Comparison of ENCODE assay signal across 9 mouse cellular contexts in the genomic region with DNA sequence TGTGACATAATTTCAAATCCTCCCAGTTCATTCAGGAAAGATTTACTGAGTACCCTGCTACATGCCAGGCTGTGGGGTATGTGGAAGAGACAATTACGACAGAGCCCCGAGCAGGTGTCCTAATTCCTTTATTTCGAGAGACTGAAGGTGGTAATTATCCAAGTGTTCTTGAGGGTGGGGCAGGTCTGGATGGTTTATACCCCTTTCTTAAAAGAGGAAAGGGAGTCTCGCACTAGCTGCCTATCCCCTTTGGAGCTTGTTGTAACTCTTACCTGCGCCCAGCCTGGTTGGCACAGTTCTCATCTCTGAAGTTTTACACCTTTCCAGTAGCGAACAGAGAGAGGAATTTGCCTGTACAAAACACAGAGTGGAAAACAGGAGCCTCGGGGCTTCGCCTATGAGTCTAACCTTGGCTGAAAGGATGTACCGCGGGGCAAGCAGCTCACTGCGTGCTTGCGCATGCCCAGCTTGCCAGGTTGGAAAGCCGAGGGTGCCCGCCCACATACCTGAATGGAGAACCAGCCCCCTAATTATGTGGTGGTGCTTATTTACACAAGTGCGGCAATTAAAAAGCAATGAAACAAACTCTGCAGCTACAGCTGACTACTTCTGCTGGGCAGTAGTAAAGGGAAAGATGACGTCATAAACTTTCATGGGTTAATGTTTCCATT.
A peak's percentile ranks its signal among the peaks of the same experiment; 100 is the strongest.
DNase-seq lines count a peak whose midpoint lies in the region; ATAC-seq and TF ChIP-seq lines count a peak whose summit lies in the region.
"Had no signal": no experiment of that assay in that cellular context is flagged by ENCODE, and none has a peak within 500 bp of the region (broad histone marks: within the 10 kb centered on the region; RNA-seq: fewer than 3 reads in every experiment).

No protein-coding gene starts in this region.

- no peak for DNase-seq in heart, adult 8-10 months (ENCODE audit: low spot score)
- DNase-seq in cerebellum, adult 11-12 months: peak; percentile 74
- no peak for DNase-seq in heart, postnatal 0 days (ENCODE audit: low spot score)
- DNase-seq in adrenal gland, adult 2 months: no peak
- no peak for DNase-seq in thymus, postnatal 25 days
- DNase-seq in natural killer cell, adult 2 months (ENCODE audit: low spot score in 2 of 2): no peak

- no peak for ATAC-seq in heart, embryonic 15.5 days (replicated peaks; ENCODE audit: insufficient number of reproducible peaks, insufficient read depth, low FRiP score, low read depth)
- no peak for ATAC-seq in heart, postnatal 0 days (ENCODE audit: insufficient read depth, low read depth)
- no peak for ATAC-seq in limb, embryonic 13.5 days (ENCODE audit: low FRiP score, low read depth)

- WGBS in heart, embryonic 15.5 days: 76% methylated on average over 16 of the region's 16 CpGs
- 81% methylated on average over 16 of the region's 16 CpGs for WGBS in heart, postnatal 0 days
- WGBS in limb, embryonic 13.5 days: 61% methylated on average over 16 of the region's 16 CpGs

- TF ChIP-seq CTCF in heart, postnatal 0 days (IDR thresholded peaks at IDR 0.05; ENCODE audit: low read depth): no peak

- no peak overlapping the region for H3K9ac ChIP-seq in heart, embryonic 15.5 days
- no peak overlapping the region for H3K9ac ChIP-seq in heart, postnatal 0 days (replicated peaks; ENCODE audit: low read depth, low read length)
- no peak overlapping the region for H3K9ac ChIP-seq in limb, embryonic 13.5 days

- TF ChIP-seq EP300 in heart, postnatal 0 days (IDR thresholded peaks at IDR 0.05; ENCODE audit: low read depth): no peak; the same call in 1 of the 2 replicates

- no peaks in the 10 kb centered on the region for H3K27me3 ChIP-seq in heart, embryonic 15.5 days
- no peaks in the 10 kb centered on the region for H3K27me3 ChIP-seq in heart, postnatal 0 days (ENCODE audit: control insufficient read depth, insufficient read depth, low read length)
- no peaks in the 10 kb centered on the region for H3K27me3 ChIP-seq in limb, embryonic 13.5 days

- peaks cover 38% of the 10 kb centered on the region for H3K4me1 ChIP-seq in heart, embryonic 15.5 days (replicated peaks)
- H3K4me1 ChIP-seq in heart, postnatal 0 days (ENCODE audit: control insufficient read depth, insufficient read depth): peaks cover 20% of the 10 kb centered on the region
- H3K4me1 ChIP-seq in limb, embryonic 13.5 days: peaks cover 57% of the 10 kb centered on the region

- H3K9me3 ChIP-seq in heart, embryonic 15.5 days (replicated peaks): no peaks in the 10 kb centered on the region
- H3K9me3 ChIP-seq in heart, postnatal 0 days (replicated peaks; ENCODE audit: control insufficient read depth, low read length): no peaks in the 10 kb centered on the region
- no peaks in the 10 kb centered on the region for H3K9me3 ChIP-seq in limb, embryonic 13.5 days

- no peaks in the 10 kb centered on the region for H3K36me3 ChIP-seq in heart, embryonic 15.5 days
- no peaks in the 10 kb centered on the region for H3K36me3 ChIP-seq in heart, postnatal 0 days (replicated peaks; ENCODE audit: control insufficient read depth, insufficient read depth, low read length)
- H3K36me3 ChIP-seq in limb, embryonic 13.5 days: no peaks in the 10 kb centered on the region

- H3K27ac ChIP-seq in heart, embryonic 15.5 days: peak overlapping the region; percentile 42; the same call in 1 of the 2 replicates
- peak overlapping the region; percentile 22; the same call in 1 of the 2 replicates for H3K27ac ChIP-seq in heart, postnatal 0 days (ENCODE audit: low read depth)
- no peak overlapping the region for H3K27ac ChIP-seq in limb, embryonic 13.5 days

- H3K4me2 ChIP-seq in heart, embryonic 15.5 days: peak overlapping the region; percentile 36
- no peak overlapping the region; the same call in 1 of the 2 replicates for H3K4me2 ChIP-seq in heart, postnatal 0 days (ENCODE audit: low read depth, low read length)
- H3K4me2 ChIP-seq in limb, embryonic 13.5 days (replicated peaks): peak overlapping the region; percentile 87

- no peak overlapping the region for H3K4me3 ChIP-seq in heart, embryonic 15.5 days
- no peak overlapping the region for H3K4me3 ChIP-seq in heart, postnatal 0 days (ENCODE audit: low read depth, low read length)
- H3K4me3 ChIP-seq in limb, embryonic 13.5 days: peak overlapping the region; percentile 20; the same call in 1 of the 2 replicates
- H3K4me3 ChIP-seq: erythroblast, embryonic 14.5 days had no signal
